Mouse (Mus musculus) right cerebral cortex, postnatal 36 days (tissue): ENCODE results near the gene Igfbp4.
A peak's percentile ranks its signal among the peaks of the same experiment; 100 is the strongest.

Experiments
- DNase-seq, 2 experiments: peaks; one replicate each; pipeline ENCODE4 v3.0.0; 2022; ENCODE audit warnings: low spot score in 2 of 2, mixed read lengths in 1 of 2

Gene Igfbp4

DNA sequence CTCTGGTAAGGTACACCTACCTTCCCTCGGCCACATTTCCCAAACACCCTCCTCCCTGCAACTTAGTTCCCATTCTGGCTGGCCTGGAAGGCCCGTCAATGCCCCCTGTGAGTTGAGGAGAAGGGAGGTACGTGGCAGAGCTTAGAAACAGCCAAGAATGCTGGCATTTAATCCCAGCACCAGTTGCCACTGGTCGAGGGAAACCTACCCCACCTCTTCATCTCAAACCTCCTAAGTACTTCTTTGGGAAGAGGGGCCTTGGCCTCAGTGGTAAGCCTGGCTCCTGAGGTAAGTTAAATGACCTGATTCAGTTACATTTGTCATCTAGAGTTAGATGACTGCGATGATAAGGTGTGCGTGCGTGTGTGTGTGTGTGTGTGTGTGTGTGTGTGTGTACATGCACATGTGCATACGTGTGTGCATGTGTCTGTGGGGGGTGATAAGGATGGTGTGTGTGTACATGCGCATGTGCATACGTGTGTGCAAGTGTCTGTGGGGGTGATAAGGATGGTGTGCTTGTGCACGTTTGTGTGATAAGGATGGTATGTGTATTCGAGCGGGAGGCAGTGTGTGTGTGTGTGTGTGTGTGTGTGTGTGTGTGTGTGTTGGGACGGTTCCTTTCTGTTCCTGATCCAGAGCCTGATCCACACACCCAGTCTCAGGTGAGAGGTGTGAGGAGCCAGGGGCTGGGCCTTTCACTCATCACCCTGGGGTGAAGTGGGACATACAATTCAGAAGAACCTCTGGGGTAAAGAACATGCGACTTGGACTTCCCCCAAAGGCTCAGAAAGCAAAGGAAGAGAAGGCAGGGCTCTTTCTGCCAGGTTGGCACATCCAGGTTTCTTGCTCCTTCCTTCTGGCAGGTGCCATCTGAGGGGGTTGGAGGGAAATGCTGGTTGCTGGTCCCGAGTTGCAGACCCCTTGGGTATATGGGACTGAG, 1.1 kb downstream of the Igfbp4 start:
- no peak for DNase-seq

DNA sequence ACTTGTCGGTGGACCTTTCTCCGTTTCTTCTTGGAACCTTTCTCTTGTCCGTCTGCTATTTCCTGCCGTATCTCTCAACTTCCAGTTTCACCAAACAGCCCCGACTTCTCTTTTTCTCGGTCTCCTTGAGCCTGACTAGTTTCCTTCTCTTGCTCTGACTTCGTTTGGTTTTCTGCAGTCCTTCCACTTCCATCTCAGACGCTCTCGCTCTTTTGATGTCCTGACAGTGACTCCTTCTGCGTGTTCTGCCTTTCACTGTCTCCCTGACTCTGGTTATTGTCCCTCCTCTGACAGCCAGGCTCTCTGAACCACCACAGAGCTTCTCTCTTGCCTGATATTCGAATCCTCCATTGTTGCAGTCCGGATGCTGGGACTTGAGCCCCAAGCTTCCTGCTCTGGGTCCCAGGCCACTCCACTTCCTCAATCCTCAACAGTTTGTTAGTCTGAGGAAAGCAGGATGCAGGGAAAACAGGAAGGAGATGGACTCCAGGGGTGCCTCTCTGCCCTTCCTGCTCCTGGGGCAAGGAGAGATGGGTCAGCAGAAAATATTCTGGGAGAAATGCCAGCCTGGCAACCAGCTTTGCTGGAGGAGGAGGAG, 1.9 kb downstream of the Igfbp4 start:
- DNase-seq, result no peak

DNA sequence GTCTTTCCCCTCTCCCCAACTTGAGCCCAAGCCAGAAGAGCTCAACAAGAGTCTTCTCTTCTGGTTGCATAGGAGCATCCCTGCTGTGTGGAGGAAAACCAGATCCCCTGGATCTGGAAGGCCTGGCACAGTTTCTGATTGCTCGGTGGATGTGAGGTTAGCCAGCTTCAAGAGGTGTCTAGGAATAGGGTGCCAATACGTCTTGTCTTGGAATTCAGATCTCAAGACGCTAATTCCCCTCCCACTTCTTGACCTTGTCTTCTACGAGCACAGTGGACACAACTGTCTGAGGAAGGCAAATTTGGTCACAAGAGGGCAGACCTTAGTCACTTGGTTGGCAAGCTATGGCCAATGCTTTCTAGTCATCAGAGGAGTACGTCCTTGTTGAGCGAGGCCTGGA, 2.6 kb downstream of the Igfbp4 start:
- no peak for DNase-seq

DNA sequence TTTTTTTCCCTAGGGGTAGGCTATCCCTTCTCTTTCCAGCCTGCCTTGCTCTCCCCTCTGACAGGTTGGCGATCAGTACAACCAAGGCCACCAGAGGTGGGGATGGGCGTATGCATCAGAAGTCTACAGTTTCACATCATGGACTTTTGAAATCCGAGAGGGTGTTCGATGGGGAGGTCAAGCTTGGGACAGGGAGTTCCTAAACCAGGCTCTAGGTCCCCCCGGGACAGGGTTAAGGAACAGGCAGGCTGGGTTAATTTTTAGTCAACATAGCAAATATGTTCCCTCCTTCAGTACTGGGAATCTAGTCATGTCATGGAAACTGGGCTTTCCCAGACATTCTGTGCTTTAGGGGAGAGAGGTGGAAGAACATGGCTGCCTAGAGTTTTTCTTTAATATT, 3.3 kb downstream of the Igfbp4 start:
- DNase-seq, result no peak

DNA sequence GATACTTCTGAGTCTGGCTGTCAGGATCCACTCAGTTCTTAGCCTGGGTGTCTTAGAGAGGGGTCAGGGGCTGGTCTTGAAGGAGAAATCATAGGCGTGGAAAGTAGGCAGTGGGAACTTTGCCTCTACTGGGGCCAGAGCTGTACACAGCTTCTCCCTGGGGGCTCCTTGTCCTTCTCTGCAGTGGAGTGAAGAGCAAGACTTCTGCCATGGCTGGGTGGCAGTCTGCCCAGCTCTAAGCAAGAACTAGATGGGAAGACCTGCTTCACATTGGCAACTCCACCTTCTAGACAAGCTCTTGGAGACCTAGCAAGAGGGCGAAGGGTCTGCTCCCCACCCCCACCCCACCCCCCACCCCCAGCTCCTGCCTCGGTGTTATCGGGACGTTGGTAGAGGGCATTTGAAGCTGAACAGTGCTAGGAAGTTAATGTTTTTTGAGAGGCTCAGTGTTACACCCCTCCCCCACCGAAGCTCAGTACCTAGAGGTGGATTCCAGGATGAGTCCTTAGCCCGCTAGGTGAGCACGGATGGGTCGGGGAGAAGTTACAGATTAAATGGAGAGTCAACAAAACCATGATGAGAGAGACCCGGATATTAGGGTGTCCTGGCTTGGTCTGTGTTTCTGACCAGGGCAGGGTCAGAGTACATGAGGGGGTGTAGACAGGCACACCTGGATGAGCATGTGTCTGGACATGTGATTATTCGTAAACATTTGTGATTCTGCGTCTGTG, 4.3 kb downstream of the Igfbp4 start:
- DNase-seq, result no peak

DNA sequence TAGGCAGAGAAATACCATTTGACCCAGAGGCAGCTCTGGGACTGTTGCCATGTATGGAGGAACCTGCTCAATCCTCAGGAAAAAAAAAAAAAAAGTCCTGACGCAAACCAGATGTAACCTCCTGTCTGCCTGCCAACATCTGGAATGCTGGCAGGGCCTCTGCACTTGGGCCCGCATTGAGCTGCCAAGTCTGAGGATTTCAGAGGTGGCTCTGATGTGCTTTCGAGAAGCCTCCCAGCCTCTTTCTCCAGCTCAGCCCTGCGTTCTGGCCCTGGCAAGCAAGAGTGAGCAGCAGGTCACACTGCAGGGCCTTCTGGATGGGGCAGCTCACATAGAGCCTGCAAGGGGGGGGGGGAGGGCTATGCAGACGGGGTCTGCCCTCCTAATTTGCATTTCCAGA, 6.1 kb downstream of the Igfbp4 start:
- no peak for DNase-seq

DNA sequence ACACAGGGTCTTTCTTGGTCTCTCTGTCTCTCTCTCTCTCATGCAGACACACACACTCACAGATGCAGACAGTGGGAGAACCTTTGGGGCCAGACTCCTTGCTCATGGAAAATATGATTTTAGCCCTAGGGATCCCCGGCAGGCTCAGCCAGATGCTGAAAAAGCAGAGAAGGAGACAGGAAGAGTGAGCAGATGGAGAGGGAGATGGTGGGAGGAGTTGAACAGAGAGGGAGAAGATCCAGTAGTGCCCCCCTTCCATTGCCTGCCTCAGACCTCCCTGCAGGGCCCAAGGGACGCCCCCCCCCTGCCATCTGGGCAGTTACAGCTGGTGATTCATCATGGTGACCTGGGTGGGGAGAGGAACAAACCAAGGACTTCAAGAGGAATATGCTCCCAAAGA, 6.6 kb downstream of the Igfbp4 start:
- no peak for DNase-seq

DNA sequence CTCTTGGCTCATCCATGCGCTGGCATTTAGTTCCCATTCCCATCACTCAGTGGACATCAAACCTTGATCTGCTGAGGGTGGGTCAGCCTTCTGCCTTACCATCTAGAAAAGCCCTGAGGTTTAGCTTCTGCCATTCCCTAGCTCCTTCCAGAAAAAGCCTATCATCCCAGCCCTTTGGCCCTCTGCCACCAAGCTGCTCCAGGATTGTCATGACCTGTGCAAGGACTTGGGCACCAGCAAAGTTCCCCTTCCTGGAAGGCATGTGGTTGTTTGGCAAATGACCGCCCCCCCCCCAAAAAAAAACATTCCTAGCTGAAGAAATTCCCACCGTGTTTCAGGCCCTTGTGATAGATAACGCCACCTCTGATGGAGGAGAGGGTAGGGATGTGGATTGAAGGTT, 14.1 kb downstream of the Igfbp4 start:
- no peak for DNase-seq

DNA sequence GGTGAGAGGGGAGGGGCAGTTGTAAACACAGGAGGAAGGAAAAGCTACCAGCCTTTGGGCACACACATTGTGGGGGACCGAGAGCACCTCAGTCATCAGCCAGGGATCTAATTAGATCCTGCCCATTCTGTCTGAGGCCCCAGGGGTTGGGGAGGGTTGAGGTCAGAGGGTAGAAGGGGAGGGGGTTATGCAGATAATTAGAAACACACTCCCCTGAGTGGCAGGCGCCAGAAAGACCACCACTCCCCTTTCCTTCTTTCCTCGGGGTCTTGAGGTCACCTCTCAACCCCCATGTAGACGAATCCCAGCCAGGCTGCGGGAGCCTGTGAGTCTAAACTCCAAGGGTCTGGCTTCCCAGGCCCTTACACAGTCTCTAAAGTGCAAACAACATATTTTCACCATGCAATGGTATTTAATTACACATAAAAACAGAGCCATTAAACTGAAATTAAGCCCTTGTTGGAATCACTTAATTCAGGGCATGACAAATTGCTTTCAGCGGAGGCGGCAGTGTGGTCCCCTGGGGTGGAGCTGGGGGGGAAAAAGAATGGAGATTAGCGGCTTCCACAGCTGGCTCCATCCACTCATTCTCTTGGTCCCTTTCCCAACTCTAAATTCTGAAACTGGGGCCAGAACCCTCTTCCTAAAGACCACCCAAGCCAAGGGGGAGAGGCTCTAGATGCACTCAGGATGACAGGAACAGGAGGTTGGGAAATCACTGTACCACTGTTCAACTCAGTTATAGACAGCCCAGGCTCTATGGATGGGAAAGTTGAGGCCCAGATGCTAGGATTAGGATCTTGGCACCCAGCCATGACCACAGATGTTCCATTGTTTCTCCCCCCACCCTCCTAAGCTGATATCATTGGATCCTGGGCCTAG, 14.8 kb downstream of the Igfbp4 start:
- DNase-seq, result no peak

DNA sequence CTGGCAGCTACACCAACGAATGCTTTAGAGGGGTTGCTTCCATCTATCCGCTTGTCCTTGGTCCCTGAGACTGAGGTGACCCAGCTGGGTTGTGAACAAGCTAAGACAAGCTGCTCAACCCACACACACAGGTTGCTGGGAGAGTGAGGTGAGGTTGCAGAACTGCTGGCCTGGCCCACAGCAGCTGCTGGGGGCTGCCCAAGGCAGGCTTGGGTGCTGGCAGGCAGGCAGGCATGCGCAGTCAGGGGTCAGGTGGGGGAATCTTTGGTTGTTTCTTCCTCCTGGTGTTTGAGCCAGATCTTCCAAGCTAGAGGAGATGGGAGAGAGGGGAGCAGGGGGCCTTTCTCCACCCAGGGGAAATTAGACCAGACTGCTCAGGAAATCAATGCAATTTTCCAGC, 19.4 kb downstream of the Igfbp4 start:
- no peak for DNase-seq

DNA sequence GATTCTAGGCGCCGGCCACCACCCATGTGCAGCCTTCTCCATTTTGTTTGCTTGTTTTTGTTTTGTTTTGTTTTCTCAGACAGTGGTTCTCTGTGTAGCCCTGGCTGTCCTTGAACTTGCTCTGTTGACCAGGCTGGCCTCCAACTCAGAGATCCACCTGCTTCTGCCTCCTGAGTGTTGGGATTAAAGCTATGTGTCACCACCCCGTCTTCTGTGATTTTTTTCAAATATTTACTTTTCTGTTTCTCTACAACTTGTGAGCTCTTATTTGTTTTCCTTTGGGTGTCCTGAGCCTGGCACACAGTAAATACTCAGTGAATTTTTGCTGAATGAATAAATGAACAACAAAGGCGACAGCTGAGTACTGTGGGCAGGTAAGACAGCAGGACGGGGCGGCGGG, 21.6 kb downstream of the Igfbp4 start:
- DNase-seq, result no peak

DNA sequence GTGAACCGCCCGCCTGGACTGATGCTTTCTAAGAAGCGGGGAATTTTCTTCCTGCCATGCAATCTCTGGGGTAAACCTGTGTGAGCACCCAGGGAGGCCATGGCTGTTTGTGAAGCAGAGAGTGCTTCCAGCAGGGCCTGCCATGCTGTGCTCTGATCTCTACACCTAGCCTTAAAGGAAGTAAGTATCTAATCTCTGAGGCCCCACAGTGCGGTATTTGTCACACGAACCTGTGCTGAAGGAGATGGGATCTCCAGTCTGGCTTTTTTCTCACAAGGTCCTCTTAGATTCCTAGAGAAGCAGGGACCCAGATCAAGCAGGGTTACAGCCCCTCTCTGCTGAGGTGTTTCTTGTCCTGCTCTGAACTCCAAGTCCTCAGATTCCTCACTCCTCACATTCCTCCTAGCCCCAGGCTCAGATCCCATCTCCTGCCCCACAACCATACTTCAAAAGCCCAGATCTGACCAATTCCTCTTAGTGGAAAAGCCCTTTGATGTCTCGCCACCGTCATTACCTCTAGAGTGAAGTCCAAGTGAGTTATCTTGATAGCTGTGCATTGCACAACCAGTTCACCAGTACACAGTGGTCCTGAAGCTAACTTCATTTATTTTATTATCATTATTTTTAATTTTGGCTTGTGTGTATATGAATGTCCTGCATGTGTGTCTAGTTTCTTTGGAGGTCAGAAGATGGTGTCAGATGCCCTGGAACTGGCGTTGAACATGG, 22.5 kb downstream of the Igfbp4 start:
- DNase-seq, result no peak

DNA sequence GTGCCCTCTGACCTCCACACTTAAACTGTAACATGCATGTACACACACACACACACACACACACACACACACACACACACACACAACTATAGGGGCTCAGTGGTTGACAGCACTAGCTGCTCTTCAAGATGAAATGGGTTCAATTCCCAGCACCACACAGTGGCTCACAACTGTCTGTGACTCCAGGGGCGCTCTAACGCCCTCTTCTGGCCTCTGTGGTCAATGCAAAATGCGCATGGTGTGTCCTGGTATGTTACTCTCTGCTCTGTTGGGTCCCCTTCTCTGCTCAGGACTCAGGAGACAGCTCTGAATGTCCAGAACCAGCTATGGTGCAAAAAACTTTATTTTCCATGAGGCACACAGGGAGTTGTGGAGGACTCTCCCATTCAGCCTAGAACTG, 24.3 kb downstream of the Igfbp4 start:
- no peak for DNase-seq

DNA sequence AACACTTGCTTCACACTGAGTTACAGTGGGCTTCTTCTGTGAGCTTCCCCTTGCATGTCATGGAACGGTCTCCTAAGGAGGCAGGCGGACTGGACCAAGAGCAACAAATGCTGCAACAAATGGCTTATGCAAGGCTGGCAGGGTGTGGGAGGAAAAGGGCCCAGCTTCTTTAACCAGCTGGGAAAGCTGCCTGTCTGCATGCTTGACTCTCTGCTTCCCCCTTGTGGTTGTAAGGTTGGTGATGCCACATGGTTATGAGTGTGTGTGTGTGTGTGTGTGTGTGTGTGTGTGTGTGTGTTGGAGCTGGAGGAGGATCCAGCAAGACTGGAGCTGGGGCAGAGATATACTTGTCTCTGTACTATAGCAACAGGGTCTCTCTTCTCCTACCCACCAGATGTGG, 24.9 kb downstream of the Igfbp4 start:
- peak; percentile 75 to 77 for DNase-seq

DNA sequence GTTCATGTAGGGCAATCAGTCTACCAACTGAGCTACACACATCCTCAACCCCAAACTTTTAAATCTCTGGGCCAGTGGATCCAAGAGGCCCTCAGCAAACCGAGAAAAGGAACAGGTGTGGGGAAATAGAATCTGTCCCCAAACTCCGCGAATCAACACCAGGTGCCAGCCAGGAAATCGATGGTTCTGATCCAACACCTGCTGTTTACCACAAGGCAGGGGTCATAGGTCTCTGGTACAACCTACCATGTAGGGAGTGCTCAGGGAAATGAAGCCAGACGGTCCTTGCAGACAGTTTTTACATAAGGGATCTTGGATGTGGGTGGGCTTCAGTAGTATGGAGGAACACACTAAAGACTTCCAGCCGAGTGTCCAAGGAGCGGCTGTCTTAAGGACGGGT, 26.5 kb downstream of the Igfbp4 start:
- DNase-seq, result no peak

DNA sequence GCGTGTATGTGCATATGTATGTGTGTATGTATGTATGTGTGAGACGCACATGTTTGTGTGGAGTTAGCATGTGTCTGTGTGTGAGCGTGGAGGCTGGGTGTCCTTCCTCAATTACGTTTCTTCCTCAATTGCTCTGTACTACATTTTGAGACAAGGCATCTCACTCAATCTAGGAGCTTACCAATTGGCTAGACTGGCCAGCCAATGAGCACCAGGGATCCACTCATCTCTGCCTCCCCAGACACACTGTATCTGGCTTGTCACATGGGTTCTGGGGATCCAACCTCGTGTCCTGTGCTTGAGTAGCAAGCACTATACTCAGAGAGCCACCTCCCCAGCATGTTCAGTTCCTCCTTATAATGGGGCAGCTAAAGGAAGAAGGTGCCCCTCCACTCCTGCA, 27.4 kb downstream of the Igfbp4 start:
- DNase-seq, result no peak

DNA sequence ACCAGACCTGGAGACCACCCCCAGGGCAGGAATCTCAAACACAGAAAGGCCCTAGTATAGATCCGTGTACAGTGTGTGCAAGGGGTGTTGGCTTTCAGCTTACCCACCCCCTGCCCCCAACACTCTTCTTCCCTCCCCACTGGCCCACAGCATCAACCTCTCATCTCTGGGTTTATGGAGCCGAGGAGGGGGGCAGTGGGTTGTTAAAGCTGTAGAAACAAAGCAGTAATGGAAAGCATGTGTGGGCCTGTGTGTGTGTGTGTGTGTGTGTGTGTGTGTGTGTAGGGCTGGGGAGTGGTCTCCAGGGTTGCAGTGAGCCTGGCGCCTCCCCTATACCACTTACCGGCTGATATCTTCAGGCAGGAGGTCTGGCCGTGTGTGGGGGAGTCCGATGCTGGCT, 30.8 kb downstream of the Igfbp4 start:
- no peak for DNase-seq

DNA sequence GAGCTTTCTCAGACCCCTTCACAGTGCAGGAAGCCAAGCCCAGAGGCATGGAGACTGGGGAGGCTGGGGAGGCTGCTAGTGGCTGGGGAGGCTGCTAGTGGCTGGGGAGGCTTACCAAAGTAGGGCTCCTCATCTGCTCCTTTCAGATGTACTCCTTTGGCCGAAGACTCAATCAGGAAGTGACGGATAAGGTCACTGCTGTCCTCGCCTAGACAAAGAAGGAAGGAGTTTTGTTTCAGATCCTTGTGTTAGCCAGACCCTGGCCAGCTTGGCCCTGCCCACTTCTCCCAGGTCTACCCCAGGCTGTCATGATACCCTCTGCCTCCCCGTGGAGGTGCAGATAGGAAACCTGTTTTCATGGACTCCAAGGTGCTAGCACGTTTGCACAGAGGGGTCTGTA, 32.7 kb downstream of the Igfbp4 start:
- no peak for DNase-seq

DNA sequence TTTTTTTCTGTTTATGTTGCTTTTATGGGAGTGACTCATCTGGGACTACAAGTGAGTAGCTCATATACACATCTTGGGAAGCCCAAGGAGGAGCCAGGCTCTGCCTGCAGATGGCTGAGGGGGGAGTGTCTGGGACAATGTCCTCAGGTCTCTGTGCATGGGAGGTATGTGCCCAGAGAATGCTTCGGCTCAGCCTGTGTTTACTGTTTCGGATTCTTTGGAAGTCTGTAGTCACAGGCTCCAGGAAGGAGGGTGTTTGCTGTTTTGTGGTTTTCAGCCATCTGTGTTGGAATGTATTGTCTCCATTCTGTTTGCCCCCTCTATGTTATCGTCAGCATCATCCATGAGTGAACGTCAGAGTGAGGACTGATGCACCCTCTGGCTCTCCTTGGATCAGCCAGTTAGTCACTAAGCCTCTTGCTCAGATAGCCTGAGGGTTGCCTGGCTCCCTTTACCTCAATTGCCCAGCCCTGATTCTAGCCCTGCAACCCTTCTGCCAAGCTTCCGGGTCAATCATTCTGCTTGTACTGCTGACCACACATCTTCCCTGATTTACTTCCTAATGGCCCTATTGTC, 35.8 kb downstream of the Igfbp4 start:
- DNase-seq, result no peak

DNA sequence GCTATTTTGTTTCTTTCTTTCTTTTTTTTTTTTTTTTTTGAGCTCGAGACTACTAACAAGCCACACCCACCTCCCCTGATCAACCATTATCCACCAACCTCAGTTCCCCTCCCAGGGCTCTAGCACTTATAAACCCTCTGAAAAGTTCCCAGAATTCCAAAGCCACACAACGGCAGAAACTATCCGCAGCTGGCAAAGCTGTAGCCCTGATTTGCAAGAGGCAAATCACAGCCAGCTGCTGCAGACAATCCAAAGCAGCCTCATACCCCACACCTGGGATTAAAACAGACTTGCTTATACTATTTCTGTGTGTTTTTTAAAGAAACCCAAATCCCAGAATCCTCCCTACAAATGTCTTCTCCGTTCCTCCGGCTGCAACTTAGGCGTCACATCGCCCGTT, 36.8 kb downstream of the Igfbp4 start:
- no peak for DNase-seq
